Mouse (Mus musculus): ENCODE results near the gene Rbm28.

DNA sequence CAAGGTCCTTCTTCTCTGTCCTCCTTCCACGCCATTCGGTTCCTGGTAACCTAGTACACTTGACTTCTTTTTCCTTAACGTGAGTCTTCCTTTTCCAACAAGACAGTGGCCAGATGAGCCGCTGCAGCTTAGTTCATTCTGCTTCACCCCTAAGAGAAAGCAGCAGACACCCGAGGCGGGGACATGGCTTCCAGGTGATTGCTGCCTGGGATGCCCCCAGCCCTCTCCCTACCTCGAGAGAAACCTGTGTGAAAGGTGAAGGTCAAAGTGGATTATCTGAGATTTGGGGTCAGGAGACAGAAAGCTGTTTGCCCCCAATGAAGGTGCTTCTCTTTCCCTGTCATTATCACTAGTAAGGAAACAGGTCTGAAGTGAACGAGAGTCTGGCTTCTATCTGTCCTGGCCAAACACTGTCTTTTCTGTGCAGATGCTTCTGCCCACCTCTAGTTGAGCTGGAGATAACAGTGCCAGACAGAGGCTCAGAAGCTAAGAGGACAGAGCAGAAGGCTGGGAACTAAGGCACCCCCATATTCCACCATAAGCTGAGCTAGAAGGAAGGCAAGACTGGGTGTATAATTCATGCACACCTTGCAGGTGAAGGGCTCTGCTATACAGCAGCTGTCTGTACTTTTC lies 34.5 kb upstream of the Rbm28 start:
- TF ChIP-seq POLR2A (IDR thresholded peaks at IDR 0.05; ENCODE audit: borderline replicate concordance, extremely low read depth, insufficient read depth, insufficient read length, poor library complexity, severe bottlenecking), result no peak
- no peak for TF ChIP-seq CTCF (IDR thresholded peaks at IDR 0.05; ENCODE audit: borderline replicate concordance, extremely low read depth, insufficient read depth, insufficient read length)
